Mouse (Mus musculus) liver, adult 2 months (tissue): ENCODE measurements around the gene Ulk3.

Experiments
- CTCF ChIP-seq: fragments of 200-500 bp; IDR thresholded peaks from 2 replicates; pipeline ENCODE4 v1.5.1; 2011; ENCODE audit warnings: low read depth, low read length, control low read depth
- POLR2A ChIP-seq: fragments of 200-500 bp; IDR thresholded peaks from 2 replicates; pipeline ENCODE4 v1.6.1; 2011; ENCODE audit warnings: low read length, control low read depth; ENCODE audit not compliant: insufficient read depth; ENCODE audit errors: extremely low read depth

GRCm38 (mm10) chr9:57639661-57640328, 50.5 kb downstream of the Ulk3 start:
- TF ChIP-seq CTCF (no peak), POLR2A (no peak)
